Mouse (Mus musculus): ENCODE results near the gene Rfx1. TPM values are rescaled to one million over a fixed set of nuclear protein-coding genes. Genes with fewer than 3 reads are reported as not detected.

Gene Rfx1
- polyA plus RNA-seq, 1 experiment from 2014 or later = 11.0 TPM

DNA sequence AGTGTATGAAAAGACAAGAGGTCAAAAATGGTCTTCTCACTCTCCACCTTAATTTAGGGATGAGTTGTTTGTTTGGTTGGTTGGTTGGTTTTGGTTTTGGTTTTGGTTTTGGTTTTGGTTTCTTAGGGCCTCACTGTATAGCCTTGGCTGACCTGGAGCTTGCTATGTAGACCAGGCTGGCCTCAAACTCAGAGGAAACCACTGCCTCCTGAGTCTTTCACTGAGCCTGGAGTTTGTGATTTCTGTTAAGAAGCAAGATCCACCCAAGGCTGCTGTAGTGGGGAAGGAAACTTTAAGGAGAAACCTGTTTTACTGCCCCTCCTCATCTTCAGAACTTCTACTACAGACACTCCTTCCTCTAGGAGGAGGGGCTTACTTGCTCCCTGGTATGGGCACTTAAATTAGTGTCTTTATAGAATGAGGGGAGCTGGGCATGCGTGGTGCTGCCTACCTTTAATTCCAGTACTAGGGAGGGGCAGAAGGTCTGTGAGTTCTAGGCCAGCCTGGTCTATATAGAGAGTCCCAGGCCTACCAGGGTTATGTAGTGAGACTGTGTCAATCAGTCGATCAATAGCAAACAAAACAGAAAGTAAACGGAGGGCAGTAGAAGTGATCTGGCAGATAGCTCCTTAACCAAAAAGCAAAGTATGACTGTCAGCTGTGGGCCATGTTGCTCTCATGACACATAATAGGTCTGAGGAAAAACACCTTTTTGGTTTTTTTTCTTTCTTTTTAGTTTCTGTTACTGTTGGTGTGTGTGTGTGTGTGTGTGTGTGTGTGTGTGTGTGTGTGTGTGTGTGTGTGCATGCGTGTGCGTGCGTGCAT lies 39.8 kb downstream of the Rfx1 start:
- no peak overlapping the region for H3K4me3 ChIP-seq (replicated peaks; ENCODE audit: low read length)
- no peaks in the 10 kb centered on the region for H3K9me3 ChIP-seq (ENCODE audit: control insufficient read depth, low read length)
- H3K9ac ChIP-seq = no peak overlapping the region
- WGBS = 95% methylated on average over 6 of the region's 6 CpGs
- no peak for DNase-seq (ENCODE audit: low spot score)
- no peak for ATAC-seq (ENCODE audit: low FRiP score)
- no peak overlapping the region for H3K4me2 ChIP-seq (replicated peaks)
- H3K27ac ChIP-seq = no peak overlapping the region
- peaks cover 28% of the 10 kb centered on the region for H3K4me1 ChIP-seq (replicated peaks; ENCODE audit: control insufficient read depth, insufficient read depth, low read length)
- peaks cover 13% of the 10 kb centered on the region for H3K36me3 ChIP-seq (replicated peaks; ENCODE audit: control insufficient read depth, insufficient read depth)
- no peaks in the 10 kb centered on the region for H3K27me3 ChIP-seq (ENCODE audit: control insufficient read depth, insufficient read depth, low read length)

- no peak overlapping the region for H3K9ac ChIP-seq
- 85% methylated on average over 6 of the region's 6 CpGs for WGBS
- no peaks in the 10 kb centered on the region for H3K4me1 ChIP-seq (replicated peaks; ENCODE audit: control insufficient read depth, insufficient read depth, low read length)
- DNase-seq (ENCODE audit: low spot score) (no peak), ATAC-seq (ENCODE audit: low FRiP score) (no peak)
- H3K27ac ChIP-seq = no peak overlapping the region
- H3K4me3 ChIP-seq (replicated peaks; ENCODE audit: low read length) = no peak overlapping the region
- H3K36me3 ChIP-seq (replicated peaks; ENCODE audit: control insufficient read depth, insufficient read depth) = no peaks in the 10 kb centered on the region
- no peaks in the 10 kb centered on the region for H3K27me3 ChIP-seq (ENCODE audit: control insufficient read depth, insufficient read depth, low read length)
- H3K9me3 ChIP-seq (ENCODE audit: control insufficient read depth, low read length) = no peaks in the 10 kb centered on the region
- H3K4me2 ChIP-seq (replicated peaks) = no peak overlapping the region
These were observed 49.0 kb downstream of the Rfx1 start for GRCm38 (mm10) chr8:84115646-84116045.

DNA sequence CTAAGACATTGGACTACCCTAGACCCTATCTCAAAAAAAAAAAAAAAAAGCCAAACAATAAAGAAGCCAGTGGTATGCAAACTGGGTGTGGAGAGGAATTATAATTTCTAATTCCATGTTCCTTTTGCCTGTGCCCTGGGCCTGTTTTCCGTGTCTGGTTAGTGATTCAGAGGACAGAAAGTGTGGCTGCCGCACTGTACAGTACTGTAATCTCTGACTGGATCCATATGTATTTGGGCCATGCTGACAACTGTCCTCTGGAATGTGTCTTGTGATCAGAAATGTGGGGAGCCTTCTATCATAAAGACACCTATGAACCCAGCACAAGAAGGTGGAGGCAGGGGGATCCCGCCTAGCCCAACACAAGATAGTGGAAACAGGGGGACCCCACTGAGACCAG lies 55.5 kb downstream of the Rfx1 start:
- Histone ChIP-seq H3K4me1 (replicated peaks; ENCODE audit: control insufficient read depth, insufficient read depth, low read length) (peaks cover 2% of the 10 kb centered on the region; the same call in 1 of the 2 replicates), H3K4me2 (replicated peaks) (no peak overlapping the region), H3K9me3 (ENCODE audit: control insufficient read depth, low read length) (no peaks in the 10 kb centered on the region), H3K9ac (no peak overlapping the region), H3K27ac (no peak overlapping the region), H3K4me3 (replicated peaks; ENCODE audit: low read length) (no peak overlapping the region), H3K27me3 (ENCODE audit: control insufficient read depth, insufficient read depth, low read length) (no peaks in the 10 kb centered on the region), H3K36me3 (replicated peaks; ENCODE audit: control insufficient read depth, insufficient read depth) (no peaks in the 10 kb centered on the region)
- ATAC-seq (ENCODE audit: low FRiP score) (no peak), DNase-seq (ENCODE audit: low spot score) (no peak)
- WGBS = 90% methylated on average over 3 of the region's 3 CpGs

DNA sequence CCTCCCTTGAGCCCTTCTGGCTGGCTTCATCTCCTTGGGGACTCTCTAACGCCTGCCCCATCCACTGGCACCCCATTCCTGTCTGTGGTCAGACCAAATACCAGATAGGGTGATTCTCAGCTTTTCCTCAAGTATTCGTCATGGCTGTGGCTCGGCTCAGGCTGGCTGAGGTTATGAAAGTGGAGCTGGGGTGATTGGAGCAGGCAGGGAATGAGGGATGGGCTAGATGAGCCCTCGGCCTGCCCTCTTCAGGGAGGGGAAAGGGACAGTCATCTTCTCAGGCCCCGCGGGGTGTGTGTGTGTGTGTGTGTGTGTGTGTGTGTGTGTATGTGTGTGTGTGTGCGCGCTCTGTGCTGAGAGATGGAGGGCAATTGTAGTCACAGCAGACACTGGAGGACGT lies 59.0 kb downstream of the Rfx1 start, which contains the start of gene Podnl1:
TSS of gene Podnl1 (plus strand) at position 334 of the 400 bp plus-strand sequence.
- no peaks in the 10 kb centered on the region for H3K36me3 ChIP-seq (replicated peaks; ENCODE audit: control insufficient read depth, insufficient read depth)
- H3K4me3 ChIP-seq (replicated peaks; ENCODE audit: low read length) = no peak within 1 kb of the TSS
- H3K9me3 ChIP-seq (ENCODE audit: control insufficient read depth, low read length) = no peaks in the 10 kb centered on the region
- ATAC-seq (ENCODE audit: low FRiP score) = peak; percentile 31; the same call in 1 of the 2 replicates
- H3K27ac ChIP-seq = no peak within 1 kb of the TSS
- no peak within 1 kb of the TSS for H3K9ac ChIP-seq
- peaks cover 2% of the 10 kb centered on the region; the same call in 1 of the 2 replicates for H3K4me1 ChIP-seq (replicated peaks; ENCODE audit: control insufficient read depth, insufficient read depth, low read length)
- H3K27me3 ChIP-seq (ENCODE audit: control insufficient read depth, insufficient read depth, low read length) = no peaks in the 10 kb centered on the region
- 52% methylated on average over 9 of the region's 9 CpGs for WGBS
- no peak for DNase-seq (ENCODE audit: low spot score)
- H3K4me2 ChIP-seq (replicated peaks) = no peak within 1 kb of the TSS

DNA sequence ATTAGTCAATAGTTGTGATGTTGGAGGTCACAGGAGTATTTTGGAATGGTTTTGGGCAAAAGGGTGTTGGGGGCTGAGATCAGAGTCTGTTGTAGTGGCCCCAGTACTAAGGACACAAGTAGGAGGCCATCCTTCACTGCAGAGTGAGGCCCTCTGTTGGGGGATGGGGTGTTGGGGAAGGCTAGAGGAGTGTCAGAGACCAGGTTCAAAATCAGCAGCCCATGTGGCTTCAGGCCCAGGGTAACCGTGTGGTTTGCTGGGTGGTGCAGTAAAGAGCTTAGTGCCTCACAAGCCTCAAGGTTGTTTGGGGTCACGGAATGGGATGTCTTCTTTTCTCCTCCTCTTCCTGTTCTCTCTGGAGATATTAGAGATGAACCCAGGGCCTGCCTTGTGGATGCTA lies 60.1 kb downstream of the Rfx1 start:
- no peak overlapping the region for H3K4me2 ChIP-seq (replicated peaks)
- no peaks in the 10 kb centered on the region for H3K9me3 ChIP-seq (ENCODE audit: control insufficient read depth, low read length)
- no peak overlapping the region for H3K27ac ChIP-seq
- H3K27me3 ChIP-seq (ENCODE audit: control insufficient read depth, insufficient read depth, low read length) = no peaks in the 10 kb centered on the region
- DNase-seq (ENCODE audit: low spot score) (no peak), ATAC-seq (ENCODE audit: low FRiP score) (no peak)
- no peak overlapping the region for H3K9ac ChIP-seq
- H3K36me3 ChIP-seq (replicated peaks; ENCODE audit: control insufficient read depth, insufficient read depth) = peaks cover 1% of the 10 kb centered on the region; the same call in 1 of the 2 replicates
- peaks cover 2% of the 10 kb centered on the region; the same call in 1 of the 2 replicates for H3K4me1 ChIP-seq (replicated peaks; ENCODE audit: control insufficient read depth, insufficient read depth, low read length)
- no peak overlapping the region for H3K4me3 ChIP-seq (replicated peaks; ENCODE audit: low read length)
- WGBS = 77% methylated on average over 2 of the region's 2 CpGs

DNA sequence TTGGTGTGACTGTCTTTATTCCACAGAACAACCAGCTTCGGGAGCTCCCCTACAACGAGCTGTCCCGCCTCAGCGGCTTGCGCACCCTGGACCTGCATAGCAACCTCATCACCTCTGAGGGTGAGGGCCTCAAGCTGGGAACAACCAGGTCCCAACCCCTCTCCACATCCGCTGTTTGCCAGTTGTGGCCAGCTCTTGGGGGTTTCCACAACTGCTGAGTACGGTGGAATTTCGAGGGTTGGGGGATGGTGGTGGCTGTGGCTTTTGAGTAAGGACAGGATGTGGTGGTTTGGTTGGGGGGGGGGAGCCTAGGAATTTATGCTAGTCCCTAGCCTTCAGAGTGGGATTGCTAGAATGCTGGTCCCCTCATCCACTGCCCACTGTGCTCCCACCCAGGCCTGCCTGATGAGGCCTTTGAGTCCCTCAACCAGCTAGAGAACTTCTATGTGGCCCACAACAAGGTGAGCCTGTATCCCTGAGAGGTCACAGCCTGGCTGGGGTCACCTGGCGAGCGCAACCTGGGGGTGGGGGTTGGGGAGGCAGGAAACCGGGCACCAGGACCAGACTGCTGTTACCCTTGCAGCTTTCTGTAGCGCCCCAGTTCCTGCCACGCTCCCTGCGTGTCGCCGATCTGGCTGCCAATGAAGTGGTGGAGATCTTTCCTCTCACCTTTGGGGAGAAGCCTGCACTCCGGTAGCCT lies 60.7 kb downstream of the Rfx1 start:
- DNase-seq (ENCODE audit: low spot score) (no peak), ATAC-seq (ENCODE audit: low FRiP score) (no peak)
- H3K4me1 ChIP-seq (replicated peaks; ENCODE audit: control insufficient read depth, insufficient read depth, low read length) = peaks cover 2% of the 10 kb centered on the region; the same call in 1 of the 2 replicates
- H3K27me3 ChIP-seq (ENCODE audit: control insufficient read depth, insufficient read depth, low read length) = no peaks in the 10 kb centered on the region
- no peak overlapping the region for H3K4me3 ChIP-seq (replicated peaks; ENCODE audit: low read length)
- H3K27ac ChIP-seq = no peak overlapping the region
- H3K9ac ChIP-seq = no peak overlapping the region
- WGBS = 73% methylated on average over 17 of the region's 17 CpGs
- H3K9me3 ChIP-seq (ENCODE audit: control insufficient read depth, low read length) = no peaks in the 10 kb centered on the region
- no peak overlapping the region for H3K4me2 ChIP-seq (replicated peaks)
- peaks cover 7% of the 10 kb centered on the region for H3K36me3 ChIP-seq (replicated peaks; ENCODE audit: control insufficient read depth, insufficient read depth)

DNA sequence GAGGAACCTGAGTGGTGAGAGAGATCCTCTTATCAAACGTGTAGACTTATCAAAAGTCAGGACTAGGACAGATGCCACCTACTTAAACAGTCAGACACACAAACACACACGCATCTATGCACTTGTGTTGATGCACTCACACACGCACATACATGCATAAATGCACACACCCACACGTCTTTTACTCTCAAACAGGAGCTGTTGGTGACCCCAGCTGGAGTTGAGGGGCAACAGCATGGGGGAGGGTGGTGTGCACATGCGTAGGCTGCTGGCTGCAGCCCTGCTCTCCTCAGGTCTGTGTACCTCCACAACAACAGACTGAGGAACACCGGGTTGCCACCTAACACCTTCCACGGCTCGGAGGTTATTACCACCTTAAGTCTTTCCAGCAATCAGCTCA lies 61.6 kb downstream of the Rfx1 start:
- no peak overlapping the region for H3K4me2 ChIP-seq (replicated peaks)

GRCm38 (mm10) chr8:84130806-84131205 lies 64.2 kb downstream of the Rfx1 start:
- Histone ChIP-seq H3K27me3 (ENCODE audit: control insufficient read depth, insufficient read depth, low read length) (no peaks in the 10 kb centered on the region), H3K4me1 (replicated peaks; ENCODE audit: control insufficient read depth, insufficient read depth, low read length) (peaks cover 2% of the 10 kb centered on the region; the same call in 1 of the 2 replicates), H3K4me3 (replicated peaks; ENCODE audit: low read length) (no peak overlapping the region), H3K9ac (no peak overlapping the region), H3K27ac (no peak overlapping the region), H3K9me3 (ENCODE audit: control insufficient read depth, low read length) (no peaks in the 10 kb centered on the region), H3K36me3 (replicated peaks; ENCODE audit: control insufficient read depth, insufficient read depth) (peaks cover 42% of the 10 kb centered on the region), H3K4me2 (replicated peaks) (no peak overlapping the region)
- 36% methylated on average over 30 of the region's 30 CpGs for WGBS
- ATAC-seq (ENCODE audit: low FRiP score) (0 out of 2 replicates have a peak, but pooled peaks have one; percentile 26), DNase-seq (ENCODE audit: low spot score) (no peak)

More for the DNA sequence above, 61.6 kb downstream of the Rfx1 start:
- ATAC-seq (ENCODE audit: low FRiP score) (no peak), DNase-seq (ENCODE audit: low spot score) (no peak)
- no peak overlapping the region for H3K27ac ChIP-seq
- no peaks in the 10 kb centered on the region for H3K9me3 ChIP-seq (ENCODE audit: control insufficient read depth, low read length)
- 77% methylated on average over 8 of the region's 8 CpGs for WGBS
- no peak overlapping the region for H3K9ac ChIP-seq
- peaks cover 17% of the 10 kb centered on the region for H3K36me3 ChIP-seq (replicated peaks; ENCODE audit: control insufficient read depth, insufficient read depth)
- no peaks in the 10 kb centered on the region for H3K27me3 ChIP-seq (ENCODE audit: control insufficient read depth, insufficient read depth, low read length)
- peaks cover 2% of the 10 kb centered on the region; the same call in 1 of the 2 replicates for H3K4me1 ChIP-seq (replicated peaks; ENCODE audit: control insufficient read depth, insufficient read depth, low read length)
- H3K4me3 ChIP-seq (replicated peaks; ENCODE audit: low read length) = no peak overlapping the region

GRCm38 (mm10) chr8:84132225-84132624 lies 65.6 kb downstream of the Rfx1 start:
- no peak overlapping the region for H3K4me3 ChIP-seq (replicated peaks; ENCODE audit: low read length)
- H3K4me1 ChIP-seq (replicated peaks; ENCODE audit: control insufficient read depth, insufficient read depth, low read length) = no peaks in the 10 kb centered on the region
- H3K27me3 ChIP-seq (ENCODE audit: control insufficient read depth, insufficient read depth, low read length) = no peaks in the 10 kb centered on the region
- DNase-seq (ENCODE audit: low spot score) = no peak
- WGBS = 93% methylated on average over 8 of the region's 8 CpGs
- H3K27ac ChIP-seq = no peak overlapping the region
- peaks cover 56% of the 10 kb centered on the region for H3K36me3 ChIP-seq (replicated peaks; ENCODE audit: control insufficient read depth, insufficient read depth)
- H3K9me3 ChIP-seq (ENCODE audit: control insufficient read depth, low read length) = no peaks in the 10 kb centered on the region
- ATAC-seq (ENCODE audit: low FRiP score) = no peak
- no peak overlapping the region for H3K9ac ChIP-seq
- no peak overlapping the region for H3K4me2 ChIP-seq (replicated peaks)
